Mouse (Mus musculus) small intestine, adult 2 months (tissue): ENCODE data around the gene Nr2f6. TPM values are rescaled to one million over a fixed set of nuclear protein-coding genes. Genes with fewer than 3 reads are reported as not detected.
A peak's percentile ranks its signal among the peaks of the same experiment; 100 is the strongest.

Experiments
- H3K27ac ChIP-seq: fragments of 200-500 bp; 2 replicates; pipeline ENCODE4 v1.5.1; 2012; ENCODE audit warnings: low read depth, low read length, control low read depth, inconsistent platforms; ENCODE audit not compliant: insufficient read depth
- H3K27me3 ChIP-seq: fragments of 200-500 bp; 2 replicates; pipeline ENCODE4 v1.6.1; 2012; ENCODE audit warnings: mild to moderate bottlenecking, moderate library complexity, low read length, inconsistent platforms; ENCODE audit not compliant: control insufficient read depth, insufficient read depth
- H3K36me3 ChIP-seq: fragments of 200-500 bp; 2 replicates; pipeline ENCODE4 v1.6.1; 2012; ENCODE audit warnings: mild to moderate bottlenecking, low read length, control low read depth, inconsistent platforms; ENCODE audit not compliant: control insufficient read depth, insufficient read depth
- H3K4me1 ChIP-seq: fragments of 200-500 bp; 2 replicates; pipeline ENCODE4 v1.6.1; 2012; ENCODE audit warnings: low read length, inconsistent platforms, mixed read lengths; ENCODE audit not compliant: control insufficient read depth, insufficient read depth, insufficient read length
- H3K4me3 ChIP-seq: fragments of 200-500 bp; 2 replicates; pipeline ENCODE4 v1.5.1; 2012; ENCODE audit warnings: low read depth, mild to moderate bottlenecking, control low read depth, inconsistent platforms, low read length, moderate library complexity
- CTCF ChIP-seq: fragments of 200-500 bp; IDR thresholded peaks from 2 replicates; pipeline ENCODE4 v1.5.1; 2012; ENCODE audit warnings: low read depth, mild to moderate bottlenecking, control low read depth, inconsistent platforms, low read length, moderate library complexity, mixed read lengths; ENCODE audit not compliant: insufficient replicate concordance, insufficient read length; ENCODE audit errors: extremely low read depth
- POLR2A ChIP-seq: fragments of 200-500 bp; IDR thresholded peaks from 2 replicates; pipeline ENCODE4 v1.6.1; 2012; ENCODE audit warnings: low read depth, mild to moderate bottlenecking, control low read depth, inconsistent platforms, low read length, moderate library complexity
- WGBS: fragments of 180-500 bp; shearing (Covaris S2); methylation state at CpG from one replicate; pipeline ENCODE4 v1.1.7; 2018; 5-methylcytosine and 5-hydroxymethylcytosine counted together
- polyA plus RNA-seq: library from polyadenylated mRNA; depleted of rRNA; stranded (reverse); fragments of >200 nt; gene quantifications from 2 replicates; pipeline ENCODE4 v1.2.3, GENCODE M21; 2012

Gene Nr2f6
- polyA plus RNA-seq, 1 experiment: 448 TPM

GRCm38 (mm10) chr8:71385212-71385835 is 3.6 kb upstream of the Nr2f6 start:
- 80% methylated on average over 12 of the region's 12 CpGs for WGBS
- Histone ChIP-seq H3K4me1 (peaks cover 17% of the 10 kb centered on the region), H3K27ac (no peak overlapping the region), H3K4me3 (no peak overlapping the region), H3K36me3 (no peaks in the 10 kb centered on the region), H3K27me3 (no peaks in the 10 kb centered on the region)
- no peak for TF ChIP-seq POLR2A
- peak; percentile 44; the same call in 1 of the 2 replicates for TF ChIP-seq CTCF

GRCm38 (mm10) chr8:71383860-71384259 is 2.1 kb upstream of the Nr2f6 start:
- TF ChIP-seq CTCF (no peak), POLR2A (no peak; the same call in 1 of the 2 replicates)
- H3K4me3 ChIP-seq: no peak overlapping the region
- H3K4me1 ChIP-seq: peaks cover 27% of the 10 kb centered on the region
- no peaks in the 10 kb centered on the region for H3K27me3 ChIP-seq
- 21% methylated on average over 3 of the region's 3 CpGs for WGBS
- H3K36me3 ChIP-seq: no peaks in the 10 kb centered on the region
- peak overlapping the region; percentile 95 for H3K27ac ChIP-seq

- Histone ChIP-seq H3K36me3 (no peaks in the 10 kb centered on the region), H3K27ac (peak overlapping the region; percentile 95), H3K4me3 (no peak overlapping the region), H3K4me1 (peaks cover 27% of the 10 kb centered on the region), H3K27me3 (no peaks in the 10 kb centered on the region)
- WGBS: 31% methylated on average over 12 of the region's 12 CpGs
- no peak for TF ChIP-seq POLR2A
- no peak for TF ChIP-seq CTCF
These were observed 1.6 kb upstream of the Nr2f6 start for GRCm38 (mm10) chr8:71383396-71383795.

- Histone ChIP-seq H3K27me3 (no peaks in the 10 kb centered on the region), H3K4me1 (peaks cover 28% of the 10 kb centered on the region), H3K27ac (peak overlapping the region; percentile 95), H3K4me3 (peak overlapping the region; percentile 72), H3K36me3 (peaks cover 7% of the 10 kb centered on the region)
- TF ChIP-seq CTCF: no peak
- TF ChIP-seq POLR2A: peak; percentile 77; the same call in 1 of the 2 replicates
- 3% methylated on average over 75 of the region's 80 CpGs for WGBS
These were observed 506 bp upstream of the Nr2f6 start for GRCm38 (mm10) chr8:71381971-71382961.

GRCm38 (mm10) chr8:71380178-71381171 is 1.3 kb downstream of the Nr2f6 start:
- WGBS: 2% methylated on average over 72 of the region's 72 CpGs
- Histone ChIP-seq H3K4me3 (peak overlapping the region; percentile 97), H3K36me3 (peaks cover 7% of the 10 kb centered on the region), H3K27ac (peak overlapping the region; percentile 83), H3K27me3 (no peaks in the 10 kb centered on the region), H3K4me1 (peaks cover 41% of the 10 kb centered on the region)
- TF ChIP-seq POLR2A: 0 out of 2 replicates have a peak, but pooled peaks have one; percentile 8
- TF ChIP-seq CTCF: no peak

GRCm38 (mm10) chr8:71379512-71380075 is 2.2 kb downstream of the Nr2f6 start:
- H3K27ac ChIP-seq: peak overlapping the region; percentile 83
- peaks cover 49% of the 10 kb centered on the region for H3K4me1 ChIP-seq
- H3K36me3 ChIP-seq: peaks cover 15% of the 10 kb centered on the region
- 31% methylated on average over 3 of the region's 3 CpGs for WGBS
- H3K4me3 ChIP-seq: peak overlapping the region; percentile 97
- no peak for TF ChIP-seq POLR2A
- no peak for TF ChIP-seq CTCF
- no peaks in the 10 kb centered on the region for H3K27me3 ChIP-seq
